Mouse (Mus musculus): ENCODE results near the gene Fam210b. TPM values are rescaled to one million over a fixed set of nuclear protein-coding genes. Genes with fewer than 3 reads are reported as not detected.
"Not testable (repeated sequence)": the region's sequence is repeated elsewhere in the genome, so short reads cannot be mapped to it uniquely, and the experiment has no call there.

Fam210b gene
- total RNA-seq (2021), result 1 to 10 TPM; 2.9 to 3.3 TPM
- long read RNA-seq, experiment 1, transcript Fam210b-201 (3 exons, 3,617 nt), result major isoform, 5 of 8 reads
- long read RNA-seq, experiment 1, partial matches to known transcripts, result 0 of 8 reads
- long read RNA-seq, experiment 1, other reads (novel, unspliced or antisense), result 3 of 8 reads
- long read RNA-seq, experiment 2, transcript Fam210b-201 (3 exons, 3,617 nt), result major isoform, 6 of 6 reads
- long read RNA-seq, experiment 2, partial matches to known transcripts, result 0 of 6 reads
- long read RNA-seq, experiment 2, other reads (novel, unspliced or antisense), result 0 of 6 reads

DNA sequence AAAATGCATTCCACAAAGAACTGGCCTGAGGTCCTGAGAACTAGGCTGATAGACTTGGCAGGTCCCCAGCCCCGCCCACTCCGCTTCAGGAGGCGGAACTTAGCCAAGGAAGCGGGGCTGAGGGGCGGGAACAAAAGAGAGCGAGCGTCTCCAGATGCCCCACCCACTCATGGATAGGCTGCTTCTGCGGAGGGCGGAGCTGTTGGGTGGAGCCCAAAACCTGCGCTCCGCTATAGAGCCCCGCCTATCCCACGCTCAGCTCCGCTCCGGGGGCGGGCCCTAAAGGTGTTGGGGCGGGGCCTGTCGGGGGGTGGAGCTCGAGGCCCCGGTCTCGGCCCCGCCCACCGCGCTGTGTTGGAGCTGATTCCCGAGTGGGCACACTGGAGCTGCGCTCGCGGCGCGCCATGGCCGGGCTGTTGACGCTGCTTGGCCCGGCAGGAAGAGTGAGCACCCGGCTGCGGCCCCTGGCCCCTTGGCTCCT lies at the start of gene Fam210b:
Fam210b (plus strand) TSS at position 308 of the 481 bp plus-strand sequence.
- DNase-seq, result peak; percentile 90
- intact Hi-C loops (cut with DNase I; ENCODE audit: low total_unique reads), result no loop called here

DNA sequence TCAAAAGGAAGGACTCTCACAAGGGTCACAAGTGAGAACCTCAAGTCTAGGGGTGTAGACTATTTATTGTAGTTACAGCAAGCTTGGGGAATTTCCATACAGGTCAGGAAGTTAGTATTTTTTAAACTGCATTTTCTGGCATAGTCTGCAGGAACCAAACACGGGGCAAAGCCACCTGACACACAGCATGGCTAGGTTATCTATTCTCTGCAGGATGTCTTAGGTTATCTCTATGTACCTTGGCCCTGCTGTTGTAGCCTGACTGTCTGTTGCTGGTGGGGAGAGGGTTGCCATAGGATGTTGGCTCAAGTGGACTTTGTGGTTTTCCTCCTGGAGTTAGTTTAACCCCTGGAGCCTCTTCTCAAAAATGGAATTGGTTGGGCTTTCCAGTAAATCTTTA lies 47.3 kb upstream of the Fam210b start:
- intact Hi-C loops (cut with DNase I; ENCODE audit: low total_unique reads), result no loop called here
- DNase-seq, result no peak

DNA sequence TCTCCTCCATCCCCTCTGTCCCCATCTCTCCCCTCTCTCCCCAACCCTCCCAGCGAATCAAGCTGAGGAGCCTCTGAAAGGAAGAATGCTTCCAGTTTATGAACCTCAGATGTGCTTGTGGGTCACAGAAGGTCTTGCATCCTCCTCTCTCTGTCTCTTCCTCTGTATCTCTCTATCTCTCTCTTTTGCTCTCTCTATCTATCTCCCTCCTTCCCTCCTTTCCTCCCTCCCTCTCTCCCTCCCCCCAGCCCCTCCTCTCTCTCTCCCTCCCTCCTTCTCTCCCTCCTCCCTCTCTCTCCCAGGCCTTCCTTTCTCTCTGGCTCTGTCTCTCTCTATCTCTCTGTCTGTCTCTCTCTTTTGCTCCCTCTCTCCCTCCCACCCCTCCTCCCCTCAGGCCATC lies 46.8 kb upstream of the Fam210b start:
- DNase-seq, result no peak
- intact Hi-C loops (cut with DNase I; ENCODE audit: low total_unique reads), result no loop called here

DNA sequence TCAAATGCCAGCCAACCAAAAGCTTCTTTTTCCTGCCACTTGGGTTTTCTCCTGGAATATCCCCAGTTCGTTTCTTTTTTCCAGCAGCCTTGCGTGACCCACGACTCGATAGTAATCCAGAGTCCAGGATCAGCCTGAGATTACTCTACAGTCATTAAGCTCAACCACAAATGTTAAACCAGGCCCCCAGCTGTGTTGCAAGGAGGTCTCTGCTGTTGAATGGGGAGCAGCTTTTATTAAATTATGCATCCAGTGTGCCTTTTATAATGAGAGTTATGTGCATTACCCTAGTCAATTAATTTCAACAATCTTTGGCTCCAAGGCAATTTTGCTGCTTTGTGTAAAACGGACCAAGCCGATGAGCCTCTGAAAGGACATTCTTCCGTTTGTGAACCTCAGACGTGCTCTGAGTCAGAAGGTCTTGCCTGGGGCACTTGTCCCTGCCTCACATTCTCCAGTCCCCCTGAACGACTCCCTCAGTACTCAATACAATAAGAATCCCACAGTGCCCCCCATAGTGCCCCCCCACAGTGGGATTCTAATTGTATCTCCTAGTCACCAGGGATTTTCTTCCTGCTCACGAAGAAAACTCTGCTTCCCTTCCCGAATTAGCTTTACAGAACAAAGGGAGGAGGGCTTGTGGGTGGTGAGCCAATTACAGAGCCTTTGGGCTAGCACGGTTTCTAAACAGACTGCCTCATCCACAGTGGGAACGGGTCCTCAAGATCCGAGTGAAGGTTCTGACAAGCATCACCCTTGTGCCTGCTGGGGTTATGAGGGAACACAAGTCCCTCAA lies 46.0 kb upstream of the Fam210b start:
- intact Hi-C loops (cut with DNase I; ENCODE audit: low total_unique reads), result no loop called here
- no peak for DNase-seq

DNA sequence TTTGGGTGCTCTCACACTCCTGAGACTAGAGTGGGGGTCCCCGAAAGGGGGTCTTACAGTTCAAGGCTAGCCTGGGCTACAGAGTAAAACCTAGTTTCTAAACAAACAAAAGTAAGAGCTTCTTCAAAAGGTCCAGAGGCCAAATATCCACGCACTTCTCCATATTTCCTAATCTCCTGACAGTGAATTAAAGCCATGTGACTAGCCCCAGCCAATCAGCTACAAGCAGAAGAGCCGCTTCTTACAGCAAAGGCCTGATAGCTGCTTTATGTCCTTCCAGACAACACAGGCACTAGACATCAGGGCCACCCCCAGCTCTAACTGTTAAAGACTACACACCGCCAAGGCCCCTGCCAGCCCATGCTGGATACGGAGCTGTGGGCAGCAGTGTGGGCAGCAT lies 43.0 kb upstream of the Fam210b start:
- DNase-seq, result no peak
- intact Hi-C loops (cut with DNase I; ENCODE audit: low total_unique reads), result no loop called here

DNA sequence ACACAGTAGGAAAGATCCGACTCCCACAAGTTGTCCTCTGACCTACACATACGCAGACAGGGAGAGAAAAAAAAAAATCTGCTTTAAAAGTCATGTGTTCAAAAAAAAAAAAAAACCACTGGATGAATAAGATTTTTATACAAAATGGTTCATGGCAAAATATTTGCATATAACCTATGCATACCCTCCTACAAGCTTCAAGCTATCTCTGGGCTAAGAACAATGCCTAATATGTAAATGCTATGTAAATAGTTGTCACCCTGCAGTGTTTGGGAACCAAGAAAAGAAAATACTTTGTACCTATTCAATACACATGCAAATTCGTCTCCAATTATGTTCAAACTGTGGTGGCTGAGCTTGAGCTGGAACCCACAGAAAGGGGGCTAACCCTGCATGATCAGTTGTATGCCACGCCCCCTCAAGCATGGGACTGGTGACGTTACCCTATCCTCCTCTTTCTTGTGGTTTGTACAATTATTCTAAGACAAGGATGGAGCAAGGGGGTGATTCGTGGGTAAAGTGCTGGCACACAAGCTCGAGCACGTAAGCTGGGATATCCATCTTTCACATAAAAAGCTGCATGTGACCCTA lies 41.2 kb upstream of the Fam210b start:
- intact Hi-C loops (cut with DNase I; ENCODE audit: low total_unique reads), result no loop called here

DNA sequence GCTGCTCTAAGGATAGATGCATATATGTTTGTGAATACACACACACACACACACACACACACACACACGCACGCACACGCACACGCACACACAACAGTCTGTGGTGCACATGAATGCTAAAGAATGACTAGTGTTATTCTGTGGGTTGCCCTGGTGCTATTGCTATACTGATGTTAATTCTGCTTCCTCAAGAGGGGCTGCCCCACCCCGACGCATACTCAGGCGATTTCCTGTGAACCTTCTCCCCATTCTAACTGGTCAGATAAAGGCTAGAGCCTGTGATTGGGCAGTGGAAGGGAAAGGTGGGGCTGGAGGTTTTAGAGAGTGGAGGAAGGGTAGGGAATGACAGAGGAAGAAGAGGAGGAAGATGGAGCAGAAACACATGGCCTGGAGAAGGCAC lies 39.8 kb upstream of the Fam210b start:
- DNase-seq; intact Hi-C loops (cut with DNase I; ENCODE audit: low total_unique reads): not testable (repeated sequence)

More for the DNA sequence above, 41.2 kb upstream of the Fam210b start:
- no peak for DNase-seq

DNA sequence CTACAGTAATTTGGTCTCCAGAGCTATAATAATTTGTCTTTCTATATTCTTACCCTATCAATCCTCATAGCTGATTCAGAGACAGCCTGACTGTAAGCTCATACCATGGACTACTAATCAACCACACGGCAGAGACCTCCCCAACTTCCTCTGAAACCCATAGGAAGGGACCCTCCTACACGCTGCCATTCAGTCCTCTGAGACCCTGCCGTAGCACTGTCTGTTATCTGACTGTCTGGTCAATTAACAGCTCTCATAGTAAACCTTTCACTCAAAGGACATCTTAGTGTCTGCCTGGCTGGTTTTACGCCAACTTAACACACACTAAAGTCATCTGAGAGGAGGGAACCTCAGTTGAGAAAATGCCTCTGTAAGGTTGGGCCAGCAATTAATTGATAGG lies 38.8 kb upstream of the Fam210b start:
- intact Hi-C loops (cut with DNase I; ENCODE audit: low total_unique reads), result no loop called here
- DNase-seq, result no peak

DNA sequence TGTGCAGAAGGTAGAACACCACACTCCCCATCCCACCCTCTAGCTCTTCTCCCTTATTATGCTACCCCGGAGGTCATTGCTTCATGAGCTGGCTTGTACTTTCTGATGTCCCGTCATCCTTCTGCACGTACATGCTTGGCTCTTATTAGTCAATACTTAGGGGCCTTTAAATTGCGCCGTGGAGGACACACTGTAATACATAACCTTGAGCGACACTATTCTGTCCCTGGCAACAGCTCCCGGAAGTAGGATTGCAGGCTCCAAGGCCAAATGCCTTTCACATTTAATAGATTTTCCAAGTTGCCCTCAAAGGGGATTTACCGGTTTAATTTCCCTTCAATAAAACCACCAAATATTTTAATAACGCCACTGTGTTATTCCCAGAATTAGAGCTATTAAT lies 33.6 kb upstream of the Fam210b start:
- DNase-seq, result no peak
- intact Hi-C loops (cut with DNase I; ENCODE audit: low total_unique reads), result no loop called here

DNA sequence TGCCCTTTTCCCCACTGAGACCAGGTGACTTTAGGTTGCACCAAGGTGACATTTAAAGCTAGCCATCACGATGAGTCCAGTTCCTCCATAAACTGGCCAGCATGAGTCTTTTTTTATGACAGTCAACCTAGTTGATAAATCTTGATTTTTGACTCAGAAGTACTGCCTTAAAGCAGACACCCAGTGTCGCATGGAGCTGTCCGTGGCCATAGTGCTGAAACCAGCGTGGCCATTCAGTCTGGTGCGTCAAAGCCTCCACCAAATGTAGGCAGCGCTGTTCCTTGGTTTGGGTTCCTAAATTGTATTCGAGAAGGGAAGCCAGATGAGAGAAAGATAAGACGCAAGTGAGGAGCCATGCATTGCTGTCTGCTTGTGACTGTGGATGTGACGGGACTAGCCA lies 24.5 kb upstream of the Fam210b start:
- intact Hi-C loops (cut with DNase I; ENCODE audit: low total_unique reads), result no loop called here
- DNase-seq, result peak; percentile 57

DNA sequence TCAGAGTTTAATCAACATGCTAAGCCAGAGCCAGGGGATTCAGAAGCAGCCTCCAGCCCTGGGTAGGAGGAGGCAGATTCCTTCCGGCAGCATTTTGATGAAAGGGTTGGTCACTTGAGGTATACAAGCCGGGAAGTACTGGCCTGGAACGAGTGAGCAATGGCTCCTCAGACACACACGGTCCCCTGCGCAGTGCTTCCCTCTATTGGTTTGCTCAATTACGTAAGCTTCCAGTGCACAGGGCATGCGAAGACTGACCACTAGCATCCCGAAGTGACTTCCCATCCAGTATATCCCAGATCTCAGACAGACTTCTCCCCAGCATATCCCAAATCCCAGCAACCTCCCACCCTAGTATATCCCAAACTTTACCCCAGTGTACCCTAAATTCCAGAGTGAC lies 17.1 kb upstream of the Fam210b start:
- intact Hi-C loops (cut with DNase I; ENCODE audit: low total_unique reads), result loop anchor here (5.0 kb wide), 1 partner anchor 106 kb away; no protein-coding TSS in a partner anchor
- DNase-seq, result no peak

DNA sequence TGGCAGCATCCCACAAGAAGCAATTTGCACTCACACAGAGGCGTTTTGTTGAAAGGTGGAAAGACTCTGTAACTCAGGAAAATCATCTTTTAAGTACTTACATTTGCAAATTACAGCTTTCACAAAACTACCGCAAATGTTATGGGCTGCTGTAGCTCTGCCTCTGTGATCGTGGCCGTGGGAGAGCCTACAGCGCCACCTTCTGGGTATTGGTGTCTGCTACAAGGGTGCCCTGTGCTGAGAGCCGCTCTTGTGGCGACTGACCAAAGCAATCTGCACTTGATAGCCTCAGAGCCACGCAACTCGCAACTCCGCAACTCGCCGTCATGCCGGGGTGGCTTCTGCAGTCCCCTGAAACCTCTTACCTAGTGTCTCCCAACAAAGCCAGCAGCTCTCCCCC lies 16.2 kb upstream of the Fam210b start:
- peak; percentile 25 for DNase-seq
- intact Hi-C loops (cut with DNase I; ENCODE audit: low total_unique reads), result loop anchor here (5.0 kb wide), 1 partner anchor 107 kb away; no protein-coding TSS in a partner anchor

DNA sequence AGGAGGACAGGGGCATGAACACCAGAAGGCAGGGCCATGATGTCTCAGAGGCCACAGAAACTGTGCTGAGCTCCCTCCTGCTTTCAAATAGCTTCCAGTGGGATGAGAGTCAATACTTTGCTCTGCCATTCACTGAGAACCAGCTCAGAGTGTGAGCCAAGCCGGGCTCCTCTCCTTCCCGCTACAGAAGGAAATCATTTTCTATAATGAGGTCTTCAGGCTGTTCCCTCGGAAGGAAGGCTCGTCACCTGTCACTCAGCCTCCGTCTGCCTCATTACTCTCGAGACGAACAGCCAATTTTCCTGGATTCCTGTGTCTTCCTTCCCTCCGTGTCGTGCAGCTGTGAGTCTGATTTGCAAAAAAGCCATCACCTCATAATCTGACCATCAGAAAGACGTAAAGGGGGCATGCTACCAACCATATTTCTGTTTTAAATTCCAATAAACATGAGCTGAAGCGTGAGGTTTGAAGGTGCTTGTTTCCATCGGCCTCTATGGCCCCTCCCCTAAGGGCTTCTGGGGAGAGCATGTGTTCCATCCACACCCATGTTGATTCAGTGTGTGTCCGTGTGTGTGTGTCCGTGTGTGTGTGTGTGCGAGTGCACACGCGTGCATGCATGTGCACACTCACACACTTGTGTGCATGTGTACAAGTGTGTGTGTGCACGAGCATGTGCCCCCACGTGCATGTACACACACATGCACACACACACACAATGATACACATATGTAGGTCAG lies 7.0 kb upstream of the Fam210b start:
- DNase-seq, result no peak
- intact Hi-C loops (cut with DNase I; ENCODE audit: low total_unique reads), result no loop called here

DNA sequence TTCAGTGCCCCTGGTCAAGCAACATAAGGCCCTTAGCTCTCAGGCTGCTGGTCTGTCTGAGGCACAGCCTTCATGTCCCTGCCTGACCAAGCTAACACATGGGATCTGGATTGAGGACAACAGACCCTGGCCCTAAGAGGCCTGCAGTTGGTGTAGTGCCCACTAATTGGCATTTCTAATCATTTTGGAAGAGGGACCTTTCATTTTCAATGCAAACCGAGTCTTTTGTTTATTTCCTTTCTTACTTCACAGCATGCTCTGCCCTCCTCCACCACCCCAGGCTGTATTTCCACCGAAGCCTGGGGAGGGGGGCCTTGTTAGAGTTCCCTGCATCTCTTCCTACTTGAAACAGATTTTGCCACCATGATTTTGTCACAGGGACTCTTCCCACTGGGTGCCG lies 4.4 kb upstream of the Fam210b start:
- intact Hi-C loops (cut with DNase I; ENCODE audit: low total_unique reads), result no loop called here
- DNase-seq, result no peak

DNA sequence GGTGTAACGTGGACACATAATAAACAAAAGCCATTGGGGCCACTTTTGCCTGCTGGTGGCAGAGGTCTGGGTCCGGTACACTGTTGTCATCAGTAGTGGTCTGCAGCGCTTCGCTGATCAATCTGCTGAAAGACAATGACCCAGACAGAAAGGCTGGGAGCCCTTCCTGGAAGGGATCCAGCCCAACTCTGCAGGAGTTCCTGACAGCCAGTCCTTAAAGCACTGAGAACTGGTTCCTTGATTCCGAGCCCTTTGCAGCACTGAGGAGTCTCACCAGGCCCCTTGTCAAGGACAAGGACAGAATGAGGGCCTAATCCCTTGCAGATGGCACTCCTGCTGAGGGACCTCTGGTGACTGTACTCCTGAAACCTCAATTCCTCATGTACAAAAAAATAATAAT lies 3.8 kb upstream of the Fam210b start:
- intact Hi-C loops (cut with DNase I; ENCODE audit: low total_unique reads), result no loop called here
- DNase-seq, result no peak

DNA sequence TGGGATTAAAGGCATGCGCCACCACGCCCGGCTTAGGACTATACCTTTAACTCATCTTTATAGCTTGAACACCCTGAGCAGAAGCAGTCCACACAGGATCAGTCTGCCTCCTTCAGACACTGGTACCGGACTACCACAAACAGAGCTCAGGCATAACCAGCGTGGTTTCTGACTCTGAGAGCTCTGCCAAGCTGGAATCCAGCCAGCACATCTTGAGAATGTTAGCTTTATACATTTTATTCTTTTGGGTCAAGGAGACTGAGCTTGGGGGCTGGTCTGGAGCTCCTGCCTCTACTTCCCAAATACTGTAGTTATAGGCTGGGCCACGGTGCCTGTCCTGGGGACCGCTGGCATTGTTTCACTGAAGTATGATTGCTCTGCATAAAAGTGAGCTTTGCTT lies 1.6 kb upstream of the Fam210b start:
- intact Hi-C loops (cut with DNase I; ENCODE audit: low total_unique reads), result no loop called here

DNA sequence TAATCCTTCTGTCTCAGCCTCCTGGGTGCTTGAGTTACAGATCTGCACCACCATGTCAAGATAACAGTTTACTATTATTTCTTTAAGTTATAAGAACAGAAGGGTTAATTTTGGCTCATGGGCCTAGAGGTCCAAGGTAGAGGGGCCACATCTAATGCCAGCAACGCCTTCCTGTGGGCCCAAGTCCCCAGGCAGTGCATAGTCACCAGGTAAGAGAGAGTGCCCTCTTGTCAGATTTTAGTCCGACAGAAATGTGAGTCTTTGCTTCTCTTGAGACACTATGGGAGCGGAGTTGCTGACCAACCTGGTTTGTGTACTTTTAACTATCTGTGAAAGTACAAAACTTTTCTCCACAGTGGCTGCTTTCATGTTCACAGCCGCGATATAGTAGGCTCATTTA lies 696 bp upstream of the Fam210b start:
- DNase-seq, result no peak

More for the DNA sequence above, 1.6 kb upstream of the Fam210b start:
- DNase-seq, result no peak

DNA sequence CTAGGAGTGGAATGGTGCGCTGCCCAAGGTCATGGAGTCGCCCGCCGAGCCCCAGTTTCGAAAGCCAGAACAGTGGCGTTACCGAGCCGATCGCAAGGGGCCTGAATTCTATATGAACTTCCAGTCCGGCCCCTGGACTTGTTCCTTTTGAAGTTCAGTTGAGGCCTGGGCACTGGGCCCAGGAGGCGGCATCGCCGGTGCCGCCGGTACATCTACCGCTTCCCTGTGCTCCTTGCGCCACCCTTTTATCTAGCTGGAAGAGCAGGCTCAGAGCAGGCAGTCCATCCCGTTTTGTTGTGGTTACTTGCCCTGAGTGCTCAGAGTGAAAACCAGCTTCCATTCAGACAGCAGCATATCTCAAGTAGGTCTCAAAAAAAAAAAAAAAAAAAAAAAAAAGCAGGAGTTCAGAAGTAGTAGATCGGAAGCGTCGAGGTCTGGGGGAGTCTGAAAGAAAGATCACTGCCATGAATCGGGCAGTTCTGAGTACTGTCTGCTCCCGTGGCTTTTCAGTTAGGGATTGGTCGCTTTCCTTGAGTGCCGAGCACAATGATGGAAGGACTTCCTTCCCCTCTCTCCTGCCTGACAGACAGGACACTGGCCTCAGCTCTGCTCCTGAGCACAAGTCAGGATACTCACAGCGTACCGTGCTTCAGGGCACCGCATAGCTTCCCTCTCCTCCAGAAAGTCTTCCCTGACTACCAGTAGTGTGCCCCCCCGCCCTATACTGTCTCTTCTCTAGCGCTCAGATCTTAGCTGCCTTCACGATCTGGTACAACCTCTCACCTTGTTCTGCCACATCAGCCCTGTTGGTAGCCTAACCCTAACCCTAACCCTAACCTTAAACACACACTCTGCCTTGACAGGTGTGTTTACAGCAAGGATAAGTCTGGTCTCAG lies 917 bp downstream of the Fam210b start:
- intact Hi-C loops (cut with DNase I; ENCODE audit: low total_unique reads), result no loop called here

More for the DNA sequence above, 696 bp upstream of the Fam210b start:
- intact Hi-C loops (cut with DNase I; ENCODE audit: low total_unique reads), result no loop called here

More for the DNA sequence above, 917 bp downstream of the Fam210b start:
- no peak for DNase-seq
